Mouse (Mus musculus): ENCODE data around the gene Gnb1l.

The Gnb1l gene

DNA sequence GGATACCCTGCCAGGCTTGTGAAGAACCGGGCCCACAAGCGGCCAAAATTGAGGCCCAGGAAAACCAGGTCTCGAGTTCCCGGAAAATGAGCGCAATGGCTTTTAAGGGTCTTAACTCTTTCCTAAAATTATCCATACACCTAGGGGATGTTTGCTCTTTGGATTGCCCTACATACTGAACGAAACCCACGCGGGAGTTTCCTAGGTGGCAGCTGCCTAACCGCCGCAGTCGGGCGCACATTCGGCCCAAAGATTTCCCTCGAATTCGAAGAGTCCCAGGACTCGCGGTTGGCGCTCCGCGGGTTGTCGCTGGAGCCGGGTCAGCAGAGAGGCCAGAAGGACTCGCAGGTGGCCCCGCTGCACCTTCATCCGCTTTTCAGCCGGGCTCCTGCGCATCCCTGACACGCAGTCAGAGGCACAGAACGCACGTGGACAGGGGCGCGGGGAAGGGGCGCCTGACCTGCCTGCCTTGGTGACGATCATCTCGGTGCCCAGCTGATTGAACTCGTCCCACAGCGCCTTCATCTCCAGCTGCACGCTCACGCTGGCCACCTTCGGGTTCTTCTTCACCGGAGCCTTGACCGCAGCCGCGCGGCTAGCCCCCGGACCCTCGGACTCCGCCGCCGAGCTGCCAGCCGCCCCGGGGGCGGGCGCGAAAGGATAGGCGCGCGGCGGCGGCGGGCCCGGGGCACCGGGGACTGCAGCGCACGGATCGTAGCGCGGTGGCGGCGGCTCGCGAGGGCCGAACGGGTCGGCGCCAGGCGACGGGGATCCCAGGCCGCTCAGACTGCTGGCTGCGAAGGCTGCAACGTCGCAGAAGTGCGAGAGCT lies 87.8 kb downstream of the Gnb1l start:
- no peak for DNase-seq (ENCODE audit: low spot score in 2 of 2)

DNA sequence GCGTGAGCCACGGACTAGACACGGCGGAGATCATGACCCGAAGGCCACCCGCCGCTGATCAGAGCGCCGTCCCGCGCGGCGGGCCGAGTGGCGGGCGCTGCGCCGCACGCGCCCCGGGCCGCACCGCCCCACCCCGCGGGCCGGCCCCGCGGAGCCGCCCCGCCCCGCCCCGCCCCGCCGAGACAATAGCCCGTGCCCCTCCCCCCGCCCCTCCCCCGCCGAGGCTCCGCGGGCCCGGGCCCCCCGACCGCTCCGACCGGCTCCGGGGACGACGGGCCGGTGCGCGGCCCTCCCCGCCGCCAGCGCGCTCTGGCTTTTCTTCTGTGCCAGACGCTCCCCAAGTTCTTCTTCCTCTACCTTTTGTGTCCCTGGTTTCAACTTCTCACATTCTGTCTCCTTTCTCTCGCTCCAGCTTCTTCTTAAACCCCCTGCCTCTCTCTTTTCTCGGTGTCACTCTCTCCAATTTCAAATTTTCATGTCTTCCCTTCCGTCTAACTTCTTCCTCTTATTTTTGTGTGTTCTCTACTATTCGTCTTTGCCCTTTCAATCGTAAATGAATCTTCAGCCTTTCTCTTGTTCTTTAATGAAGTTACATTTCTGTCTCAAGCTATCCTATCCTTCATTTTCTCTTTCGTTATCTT lies 88.5 kb downstream of the Gnb1l start:
- DNase-seq (ENCODE audit: low spot score in 2 of 2), result no peak

DNA sequence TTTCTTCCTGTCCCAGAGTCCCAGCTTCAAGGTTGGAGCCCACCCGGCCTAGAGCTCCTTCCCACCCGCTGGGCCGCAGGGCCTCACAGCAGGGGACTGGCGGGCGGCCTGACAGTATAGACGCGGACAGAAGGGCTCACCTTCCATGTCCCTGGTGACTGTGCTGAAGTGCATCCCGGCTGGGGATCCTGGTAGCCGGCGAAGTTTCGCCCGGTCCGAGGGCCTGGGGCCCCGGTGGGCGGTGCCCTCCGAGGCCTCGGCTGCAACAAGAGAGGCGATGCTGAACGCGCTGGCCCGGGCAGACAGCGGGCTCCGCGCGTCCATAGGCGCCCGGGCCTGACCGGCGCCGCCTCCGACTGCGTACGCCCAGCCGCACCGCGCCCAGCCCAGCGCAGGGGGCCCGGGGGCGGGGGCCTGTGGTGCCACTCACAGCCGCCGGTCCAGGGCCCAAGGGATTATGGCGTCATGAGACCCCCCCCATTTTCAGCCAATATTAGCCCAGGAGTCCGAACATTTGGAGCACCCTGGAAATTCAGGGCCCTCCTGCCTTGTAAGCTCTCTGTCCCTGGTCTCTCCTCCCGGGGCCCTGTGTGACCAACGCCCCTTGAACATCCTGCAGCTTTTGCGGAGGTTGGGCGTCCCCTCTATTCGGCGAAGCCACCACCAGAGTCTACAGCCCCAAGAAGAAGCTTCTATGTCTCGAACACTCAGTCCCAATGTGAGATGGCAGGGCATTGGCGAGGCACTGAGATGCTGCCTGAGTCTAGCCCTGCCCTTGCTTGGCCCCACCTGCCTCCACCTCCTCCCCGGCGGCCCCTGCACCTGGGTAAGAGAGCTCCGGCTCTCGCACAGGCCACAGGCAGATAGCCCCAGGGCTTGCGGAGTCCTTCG lies 89.6 kb downstream of the Gnb1l start:
- no peak for DNase-seq (ENCODE audit: low spot score in 2 of 2)

DNA sequence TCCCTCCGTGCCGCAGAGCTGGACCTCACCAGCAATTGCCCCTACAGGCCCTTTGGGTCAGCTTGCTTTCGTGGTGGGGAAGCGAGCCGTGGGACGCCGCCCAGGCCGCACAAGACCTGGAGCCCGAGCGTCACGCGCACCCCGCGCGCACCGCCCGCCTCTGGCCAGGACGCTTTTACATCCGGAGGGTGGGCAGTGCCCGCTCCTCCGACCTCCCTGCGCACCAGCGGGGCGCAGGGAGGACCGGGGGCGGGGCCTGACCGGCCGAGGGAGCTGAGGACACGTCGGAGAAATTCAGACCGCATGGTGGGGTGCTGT lies 90.2 kb downstream of the Gnb1l start:
- DNase-seq (ENCODE audit: low spot score in 2 of 2), result no peak

DNA sequence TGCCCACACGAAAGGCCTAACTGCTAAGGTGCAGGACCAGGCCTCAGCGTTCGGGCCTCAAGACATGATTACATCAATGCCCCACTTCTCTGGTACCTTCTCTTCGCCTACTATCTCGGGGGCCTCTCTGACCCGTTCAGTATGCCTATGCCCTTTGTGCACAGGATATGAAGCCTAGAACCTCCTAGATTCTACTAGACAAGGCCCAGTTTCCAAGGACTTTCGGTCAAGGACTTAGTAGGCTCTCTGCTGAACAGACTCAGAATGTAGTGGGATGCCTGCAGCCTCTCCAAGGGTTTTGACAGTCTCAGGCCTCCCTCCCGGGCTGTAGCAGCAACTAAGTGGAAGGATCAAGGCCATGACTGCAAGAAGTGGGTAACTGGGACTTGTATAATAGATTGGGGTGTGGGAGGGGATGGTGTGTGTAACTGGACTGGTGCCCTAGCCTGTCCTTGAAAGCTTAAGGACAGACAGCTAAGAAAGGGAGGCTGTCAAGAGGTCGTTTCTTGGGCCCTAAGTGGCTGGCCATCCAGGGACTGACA lies 90.6 kb downstream of the Gnb1l start:
- DNase-seq (ENCODE audit: low spot score in 2 of 2), result no peak

DNA sequence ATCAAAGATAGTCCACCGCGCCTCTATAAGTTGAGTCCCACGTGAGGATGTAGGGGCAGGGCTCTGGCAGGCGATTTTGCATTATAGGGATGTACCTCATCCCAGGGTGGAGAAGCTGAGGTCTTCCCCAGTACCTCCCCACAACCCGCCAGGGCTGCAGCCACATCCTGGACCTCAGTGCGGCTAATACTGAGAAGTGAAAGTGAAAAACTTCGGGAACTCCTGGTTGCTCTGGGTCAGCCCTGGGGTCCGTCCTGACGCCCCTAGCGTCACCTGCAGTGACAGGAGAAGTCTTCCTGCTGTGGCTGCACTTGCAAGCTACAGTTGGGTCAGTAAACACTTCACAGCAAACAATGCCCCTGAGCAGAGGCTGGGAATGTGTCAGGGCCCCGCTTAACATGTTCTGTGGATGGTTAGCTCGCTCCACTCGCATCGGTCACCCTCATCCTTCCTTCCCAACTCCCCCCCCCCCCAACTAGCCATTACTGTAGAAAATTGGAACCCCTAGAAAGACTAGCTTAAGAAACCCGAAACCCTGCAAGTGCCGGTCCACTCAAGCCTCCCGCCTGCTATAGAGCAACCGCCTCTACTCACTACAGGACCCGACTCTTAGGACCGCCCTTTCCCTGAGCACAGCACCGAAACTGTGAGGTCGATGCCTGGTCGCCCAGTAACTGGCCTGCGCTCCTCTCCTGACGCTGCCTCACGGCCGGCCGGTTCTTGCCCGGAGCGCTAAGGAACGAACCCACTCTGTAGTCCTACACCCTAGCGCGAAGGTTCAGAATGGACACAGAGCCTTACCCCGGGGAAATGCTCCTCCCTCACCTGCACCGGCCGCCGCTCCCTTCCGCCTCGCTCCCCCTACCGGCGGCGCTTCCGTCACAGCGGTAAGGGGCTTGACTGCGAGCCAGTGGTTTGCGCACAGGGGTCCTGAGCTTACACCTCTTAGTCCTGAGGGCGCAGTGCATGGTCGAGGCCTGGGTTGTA lies 91.6 kb downstream of the Gnb1l start, which contains the start of gene Tbx1:
TSS of gene Tbx1 (minus strand) at position 868 of the 987 bp plus-strand sequence.
- no peak for DNase-seq (ENCODE audit: low spot score in 2 of 2)

DNA sequence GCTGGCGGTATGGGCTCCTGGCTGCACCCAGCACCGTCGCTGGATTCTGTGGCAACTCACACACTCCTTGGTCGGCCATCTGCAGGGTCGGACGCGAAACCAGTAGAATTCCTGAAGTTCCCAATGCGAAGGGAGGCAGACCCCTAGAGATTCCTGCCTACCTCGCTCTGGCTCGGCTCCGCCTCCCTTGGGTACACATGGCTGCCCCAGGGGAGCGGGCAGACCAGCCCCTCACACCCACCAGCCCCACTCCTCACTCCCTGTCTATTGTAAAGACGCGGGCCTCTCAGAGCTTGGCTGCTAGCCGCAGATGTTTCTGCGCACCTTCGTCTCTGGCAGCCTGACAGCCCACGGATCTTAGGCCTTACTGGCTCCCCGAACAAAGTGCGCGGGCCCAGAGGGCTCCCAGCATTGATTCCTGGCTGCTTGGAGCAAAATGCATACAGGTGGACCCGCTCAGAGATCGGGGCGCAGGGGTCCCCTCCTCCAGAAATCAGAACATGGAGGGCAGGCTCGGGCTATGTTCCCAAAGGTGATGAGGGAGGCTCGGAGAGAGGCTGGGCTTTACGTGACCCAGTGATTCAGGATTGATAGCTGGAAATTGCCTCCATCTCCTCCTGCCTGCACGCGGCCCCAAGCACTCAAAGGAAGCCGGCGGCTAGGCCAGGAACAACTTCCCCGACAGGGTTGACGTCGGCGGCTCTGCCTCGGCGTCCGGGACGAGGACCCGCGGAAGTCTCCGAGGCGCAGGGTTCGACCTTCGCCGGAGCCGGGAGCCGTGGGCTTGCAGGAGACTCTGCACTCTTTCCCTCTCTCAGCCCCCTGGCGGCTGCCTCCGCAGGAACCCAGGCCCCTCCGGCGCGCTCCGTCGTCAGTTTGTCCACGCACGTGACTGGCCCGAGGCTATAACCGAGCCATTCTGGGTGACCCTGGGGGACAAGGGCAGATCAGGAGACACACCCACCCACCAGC lies 92.8 kb downstream of the Gnb1l start:
- no peak for DNase-seq (ENCODE audit: low spot score in 2 of 2)

DNA sequence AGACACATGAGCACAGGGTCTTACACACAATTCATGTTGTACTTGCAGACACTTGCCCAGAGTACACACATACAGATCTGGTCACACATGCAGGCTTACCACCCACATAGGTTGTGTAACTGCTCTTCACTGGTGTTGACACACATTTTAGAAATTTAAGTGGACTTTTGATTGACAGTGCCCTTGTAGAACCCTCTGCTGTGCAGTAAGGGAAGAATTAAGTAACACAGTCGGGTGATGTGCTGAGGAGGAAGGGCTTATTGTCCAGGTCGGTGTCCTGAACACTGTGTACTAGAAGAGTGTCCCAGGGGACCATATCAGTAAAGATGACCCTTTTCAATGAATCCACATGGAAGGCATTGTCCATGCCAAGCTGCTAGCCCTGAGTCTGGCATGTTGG lies 95.4 kb downstream of the Gnb1l start:
- DNase-seq (ENCODE audit: low spot score in 2 of 2), result no peak

DNA sequence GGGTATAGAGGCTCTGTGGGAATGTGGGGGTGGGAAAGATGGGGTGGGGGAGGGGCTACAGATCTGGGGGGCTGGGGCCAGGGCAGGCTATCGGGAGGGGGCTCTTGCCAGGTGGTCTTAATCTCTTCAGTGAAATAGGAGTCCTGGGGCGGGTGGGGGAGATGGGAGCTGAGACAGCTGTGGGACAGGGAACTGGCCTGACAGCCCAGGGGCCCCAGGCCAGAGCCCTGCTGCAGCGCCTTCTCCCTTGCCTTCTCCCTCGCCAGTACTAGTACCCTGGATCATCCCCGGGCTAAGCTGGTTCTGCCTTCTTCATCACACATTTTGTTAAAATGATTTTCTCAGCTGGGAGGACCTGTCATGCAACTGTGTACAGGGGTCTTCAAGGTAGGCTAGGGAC lies 97.7 kb downstream of the Gnb1l start:
- no peak for DNase-seq (ENCODE audit: low spot score in 2 of 2)

DNA sequence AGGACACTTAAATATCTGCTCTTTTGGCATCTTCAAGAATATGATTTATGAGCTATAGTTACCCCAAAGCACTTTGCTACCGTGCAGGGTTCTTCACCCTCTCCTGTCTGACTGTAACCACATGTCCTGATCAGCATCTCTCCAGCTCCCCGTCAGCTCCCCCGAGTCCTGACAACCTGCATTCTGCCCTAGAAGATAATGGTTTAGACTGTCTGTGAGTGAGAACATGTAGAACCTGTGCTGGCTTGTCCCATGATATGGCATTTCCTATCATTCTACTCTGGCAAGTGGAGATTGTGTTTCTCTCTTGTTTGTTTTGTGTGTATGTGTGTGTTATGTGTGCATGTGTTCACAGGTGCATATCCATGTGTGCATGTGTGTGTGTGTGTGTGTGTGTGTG lies 99.5 kb downstream of the Gnb1l start:
- no peak for DNase-seq (ENCODE audit: low spot score in 2 of 2)

DNA sequence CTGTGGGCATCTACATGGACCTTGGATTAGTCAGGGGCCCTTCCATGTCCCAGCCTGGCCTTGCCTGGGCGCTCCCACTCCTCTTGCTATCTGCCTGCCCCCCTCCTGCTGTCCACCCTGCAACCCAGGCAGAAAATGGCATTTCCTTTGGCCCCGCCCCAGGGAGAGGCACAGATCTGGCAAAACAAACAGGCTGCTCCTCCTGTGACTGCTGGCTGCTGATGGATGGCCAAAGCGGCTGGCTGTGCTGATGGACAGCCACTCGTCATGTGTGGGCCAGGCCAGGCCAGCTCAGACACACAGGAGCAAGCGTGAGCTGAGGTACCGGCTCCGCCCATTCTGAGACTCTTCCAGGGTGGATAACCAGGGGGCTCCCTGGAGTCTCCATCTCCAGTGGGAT lies 102.9 kb downstream of the Gnb1l start:
- no peak for DNase-seq (ENCODE audit: low spot score in 2 of 2)

DNA sequence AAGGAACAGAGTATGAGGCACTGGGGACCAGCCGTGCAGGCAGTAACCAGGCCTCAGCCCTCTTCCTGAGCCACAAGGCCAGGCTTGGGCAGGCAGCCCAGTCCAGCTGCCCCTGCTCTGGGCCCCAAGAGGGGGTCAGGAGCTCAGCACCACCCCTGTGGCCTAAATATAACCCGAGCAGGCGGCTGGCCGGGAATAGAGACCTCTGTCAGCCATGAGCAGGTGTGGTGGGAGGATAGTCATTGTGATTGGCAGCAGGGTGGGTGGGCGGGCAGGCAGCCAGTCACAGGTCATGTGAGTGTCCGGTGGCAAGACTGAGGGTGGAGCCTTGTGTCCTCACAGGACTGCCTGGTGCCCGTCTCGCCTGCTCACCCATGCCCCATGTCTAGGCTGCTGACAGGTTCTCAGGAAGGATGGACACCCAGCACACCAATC lies 105.8 kb downstream of the Gnb1l start:
- DNase-seq (ENCODE audit: low spot score in 2 of 2), result no peak

DNA sequence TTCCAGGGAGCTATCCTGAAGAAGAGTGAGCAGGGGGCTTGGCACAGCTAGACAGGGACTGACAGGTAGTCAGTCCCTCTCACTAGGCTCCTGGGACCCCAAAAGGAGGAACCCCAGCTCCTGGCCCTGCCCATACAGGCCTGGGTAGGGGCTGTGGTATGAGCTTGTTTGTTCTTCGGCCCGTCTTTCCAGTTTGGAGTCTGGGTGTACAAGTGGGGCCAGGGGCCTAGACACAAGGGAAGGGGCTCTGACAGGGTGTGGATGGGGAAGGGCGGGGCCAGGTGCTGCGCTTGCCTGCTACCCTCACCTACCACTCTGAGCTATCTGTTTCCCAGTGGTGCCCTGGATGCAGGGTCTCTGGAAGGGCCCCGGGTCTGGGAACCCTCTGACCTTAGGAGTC lies 107.2 kb downstream of the Gnb1l start:
- no peak for DNase-seq (ENCODE audit: low spot score in 2 of 2)

DNA sequence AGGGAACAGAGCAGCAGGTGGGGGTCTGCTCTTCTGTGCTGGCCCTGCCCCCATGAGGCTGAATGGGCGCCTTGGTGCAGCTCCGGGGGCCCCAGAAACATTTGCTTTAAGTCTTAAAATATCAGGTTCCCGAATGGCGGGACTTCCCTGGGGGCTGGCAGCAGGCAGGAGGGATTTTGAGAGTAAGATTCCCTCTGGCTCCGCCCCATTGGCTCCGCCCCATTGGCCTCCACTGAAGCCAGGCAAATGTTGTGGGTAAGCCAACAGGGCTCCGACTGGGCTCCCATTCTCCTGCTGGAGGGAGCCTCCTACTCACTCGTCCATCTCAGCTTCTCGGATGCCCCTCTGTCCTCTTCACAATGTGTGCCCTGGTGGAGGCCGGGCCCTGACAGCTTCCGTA lies 109.7 kb downstream of the Gnb1l start:
- no peak for DNase-seq (ENCODE audit: low spot score in 2 of 2)

DNA sequence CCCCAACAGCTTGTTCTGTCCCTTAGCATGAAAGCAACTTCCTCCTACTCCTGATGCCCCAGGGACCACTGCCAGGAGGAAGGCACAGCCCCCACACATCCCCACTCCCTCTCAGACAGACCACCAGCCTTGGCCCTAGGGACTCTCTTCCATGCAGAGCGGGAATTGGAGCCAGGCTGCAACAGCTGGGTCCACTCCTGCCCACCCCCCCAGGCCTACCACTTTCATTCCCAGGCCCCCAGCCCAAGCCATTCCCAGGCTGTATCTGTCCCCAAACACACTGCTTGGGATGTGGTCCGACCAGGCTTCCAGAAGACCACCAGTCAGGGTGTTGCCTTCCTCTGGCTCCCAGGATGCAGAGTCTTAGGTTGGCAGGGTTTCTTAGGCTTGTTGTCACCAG lies 110.6 kb downstream of the Gnb1l start:
- no peak for DNase-seq (ENCODE audit: low spot score in 2 of 2)

DNA sequence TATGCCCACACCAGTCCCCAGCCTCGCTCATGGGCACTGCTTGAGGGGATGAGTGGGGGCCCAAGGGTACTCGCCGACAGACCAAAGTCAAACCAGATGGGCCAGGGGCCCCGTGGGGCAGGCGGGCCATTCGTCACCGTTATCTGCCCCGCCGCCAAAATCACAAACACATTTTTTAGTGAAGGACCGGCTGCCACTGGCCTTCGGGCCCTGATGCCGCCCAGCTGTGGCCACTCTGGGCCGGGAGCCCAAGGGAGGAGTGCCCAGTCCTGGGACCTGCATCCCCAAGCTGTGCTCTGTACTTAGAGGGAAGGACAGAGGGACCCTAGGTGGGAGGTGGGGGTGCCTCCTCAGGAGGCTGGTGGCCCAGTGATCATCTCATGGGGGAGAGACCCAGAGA lies 113.2 kb downstream of the Gnb1l start:
- DNase-seq (ENCODE audit: low spot score in 2 of 2), result no peak

DNA sequence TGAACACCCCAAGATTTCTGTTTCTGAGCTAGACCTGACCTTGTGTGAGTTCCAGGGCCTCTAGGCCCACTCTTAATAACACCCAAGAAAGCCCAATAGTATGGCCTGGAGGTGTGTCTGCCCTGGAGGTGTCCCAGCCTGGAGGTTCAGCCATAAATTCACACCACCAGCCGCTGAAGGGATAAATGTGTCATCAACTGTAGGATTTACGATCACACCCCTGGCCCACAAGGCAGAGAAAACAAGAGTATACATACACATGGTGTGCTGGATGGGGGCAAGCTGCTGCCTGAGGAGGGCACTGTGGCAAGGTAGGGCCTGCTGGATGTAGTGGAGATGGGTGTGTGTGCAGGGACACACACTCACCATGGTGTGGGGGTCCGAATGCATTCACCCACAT lies 114.8 kb downstream of the Gnb1l start:
- DNase-seq (ENCODE audit: low spot score in 2 of 2), result no peak
